Mouse (Mus musculus): ENCODE data around the gene Nfkbib. TPM values are rescaled to one million over a fixed set of nuclear protein-coding genes. Genes with fewer than 3 reads are reported as not detected.

Gene Nfkbib
- 85.4 and 139 TPM in 2 replicates for polyA plus RNA-seq (2012; rRNA removed; ENCODE audit: low replicate concordance)

DNA sequence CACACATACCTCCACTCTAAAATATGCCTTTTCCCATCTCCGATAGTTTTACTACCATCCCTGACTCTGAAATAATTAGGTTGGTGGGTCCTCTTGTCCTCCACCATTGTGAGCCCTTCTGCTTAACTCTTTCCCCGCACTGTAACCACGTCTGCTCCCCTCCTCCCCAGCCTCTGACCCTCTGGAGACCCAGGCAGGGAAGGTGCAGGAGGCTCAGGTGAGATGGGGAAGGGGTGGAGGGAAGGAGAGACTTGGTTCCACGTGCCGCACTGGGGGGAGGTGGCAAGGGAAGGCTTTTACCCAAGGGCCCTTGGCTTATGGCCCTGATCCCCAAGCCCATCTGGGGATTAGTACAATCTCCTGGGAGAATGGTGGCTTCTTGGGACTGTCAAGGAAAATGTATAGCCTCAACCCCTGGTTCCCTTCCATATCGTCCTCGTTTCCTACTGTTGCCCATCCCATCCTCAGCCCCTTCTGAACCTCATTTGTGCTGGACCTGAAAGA lies at the start of gene Nfkbib:
Gene Nfkbib, minus strand, starts transcription at position 51 of the 504 bp plus-strand sequence.

DNA sequence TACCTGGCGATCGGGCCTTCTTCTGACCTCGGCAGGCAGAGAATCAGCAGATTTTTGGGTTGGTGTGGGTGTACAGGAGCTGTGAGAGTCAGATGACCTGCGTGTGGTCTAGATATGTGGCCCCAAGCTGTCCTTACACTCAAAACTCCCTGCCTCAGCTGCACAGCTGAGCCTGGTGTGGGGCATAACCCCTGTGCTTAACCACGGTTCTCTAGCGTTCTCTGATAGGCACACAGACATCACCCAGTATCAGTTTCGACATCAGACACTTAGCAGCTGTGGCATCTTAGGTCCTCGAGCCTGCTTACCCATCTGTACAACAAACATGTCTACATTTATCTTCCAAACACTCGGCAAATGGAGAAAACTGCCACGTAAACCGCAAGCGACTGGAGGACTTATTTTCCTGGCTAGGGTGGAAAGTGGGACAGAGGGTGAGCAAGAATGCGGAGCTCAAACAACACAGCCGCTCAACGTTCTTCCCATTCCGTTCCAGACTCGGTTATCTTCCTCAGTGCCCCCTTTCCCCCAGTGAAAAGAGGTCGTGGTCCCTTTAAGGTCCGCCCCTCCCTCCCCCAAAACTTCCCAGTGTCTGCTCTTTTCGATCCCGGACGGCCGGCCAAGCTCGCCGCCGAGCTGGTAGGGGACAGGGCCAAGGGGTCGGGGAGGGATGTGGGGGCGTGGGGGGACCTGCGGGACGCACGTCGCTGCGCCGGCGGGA lies 41.1 kb upstream of the Nfkbib start, which contains the start of gene Hnrnpl:
Gene Hnrnpl, plus strand, starts transcription at position 321 of the 721 bp plus-strand sequence.

DNA sequence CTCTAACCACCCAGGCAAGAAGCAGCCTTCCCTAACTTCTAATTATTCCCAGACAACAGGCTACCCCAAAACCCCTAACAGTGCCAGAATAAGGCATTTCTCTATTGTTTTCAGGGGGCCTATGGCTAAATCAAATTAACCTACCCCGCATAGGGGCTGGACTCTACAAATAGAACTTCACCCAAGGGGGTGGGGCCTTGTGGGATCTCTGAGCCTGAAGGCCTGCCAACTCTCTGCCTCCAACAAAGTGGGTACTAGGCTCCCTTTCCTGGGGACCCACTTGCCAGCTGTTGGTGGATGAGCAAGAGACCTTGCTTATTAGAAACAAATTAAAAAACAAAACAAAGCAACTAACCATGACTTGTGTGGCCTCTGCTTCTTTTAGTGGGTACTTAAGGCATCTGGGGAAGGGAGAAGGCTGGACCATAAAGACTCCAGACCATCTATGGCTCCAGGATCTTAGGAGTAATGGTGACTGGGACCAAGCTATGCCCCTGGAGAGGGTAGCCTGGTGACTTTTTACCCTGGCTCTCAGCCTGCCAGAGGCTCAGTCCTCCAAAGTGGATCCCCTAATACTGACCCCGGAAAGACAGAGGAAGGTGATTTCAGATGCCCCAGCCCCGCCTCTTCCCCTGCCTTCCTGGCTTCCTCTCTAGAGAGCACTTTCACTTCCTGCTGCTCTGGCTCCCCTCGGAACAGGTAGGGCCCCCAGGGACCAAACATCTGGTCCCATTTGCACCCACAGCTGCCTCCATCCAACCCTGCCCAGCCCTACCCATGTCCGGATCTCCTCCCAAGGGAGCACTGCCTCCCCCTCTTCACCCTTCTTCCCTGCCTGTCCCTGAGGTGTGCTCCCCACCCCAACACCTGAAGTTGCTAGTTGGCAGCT lies 21.2 kb upstream of the Nfkbib start, which contains the start of gene Rinl:
Gene Rinl, plus strand, starts transcription at position 663 of the 889 bp plus-strand sequence.

DNA sequence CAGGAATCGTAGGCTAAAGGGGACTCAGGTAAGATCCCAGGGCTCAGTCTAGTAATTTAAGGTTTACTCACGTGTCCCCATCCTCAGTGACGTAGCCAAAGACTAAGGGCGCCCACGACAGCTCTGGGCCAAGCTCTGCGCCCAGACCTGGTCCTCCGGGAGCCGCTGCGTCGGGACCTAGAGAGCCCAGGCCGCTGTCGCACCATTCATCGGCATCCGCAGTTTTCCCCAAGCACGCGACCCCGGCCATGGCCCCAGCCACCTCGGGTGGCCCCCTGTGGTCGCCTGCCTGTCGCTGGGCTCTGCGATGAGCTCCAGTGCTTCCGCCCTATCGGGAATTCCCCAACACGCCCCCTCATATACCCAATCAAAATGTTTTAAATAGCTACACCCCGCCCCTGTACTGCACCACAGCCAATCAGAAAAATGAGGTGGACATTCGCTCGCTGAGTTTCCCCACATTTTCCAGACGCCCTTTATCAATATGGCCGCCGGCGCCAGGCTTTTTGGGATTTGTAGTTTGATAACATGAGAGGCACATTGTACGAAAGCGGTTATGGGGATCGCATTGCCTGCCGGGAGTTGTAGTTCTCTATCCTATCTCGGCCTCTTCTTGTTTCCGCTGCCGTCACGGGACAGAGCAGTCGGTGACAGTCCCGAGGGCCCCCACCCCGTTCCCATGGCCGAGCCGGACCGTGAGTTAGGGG lies 986 bp downstream of the Nfkbib start, which contains the start of gene Sirt2:
Gene Sirt2, plus strand, starts transcription at position 563 of the 707 bp plus-strand sequence.

DNA sequence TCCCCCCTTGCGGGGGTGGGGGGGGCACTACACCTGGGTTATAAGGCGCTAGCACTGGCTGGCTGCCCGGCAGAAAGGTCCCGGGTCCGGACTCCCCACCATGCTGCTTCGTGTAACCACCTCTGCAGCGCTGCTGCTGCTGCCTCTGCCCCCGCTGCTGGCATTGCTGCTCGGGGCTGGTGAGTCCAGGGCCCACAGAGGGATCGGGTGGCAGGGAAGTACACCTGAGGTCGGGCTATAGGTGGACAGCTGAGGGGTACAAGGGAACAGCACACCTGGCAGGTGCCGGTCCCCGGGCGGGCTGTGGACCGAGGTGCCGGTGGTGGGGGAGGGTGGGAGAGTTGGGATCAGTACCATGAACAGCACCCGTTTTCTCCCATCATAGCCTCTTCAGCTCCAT lies 11.2 kb downstream of the Nfkbib start, which contains the start of gene Ccer2:
Gene Ccer2, plus strand, starts transcription at position 96 of the 400 bp plus-strand sequence.

DNA sequence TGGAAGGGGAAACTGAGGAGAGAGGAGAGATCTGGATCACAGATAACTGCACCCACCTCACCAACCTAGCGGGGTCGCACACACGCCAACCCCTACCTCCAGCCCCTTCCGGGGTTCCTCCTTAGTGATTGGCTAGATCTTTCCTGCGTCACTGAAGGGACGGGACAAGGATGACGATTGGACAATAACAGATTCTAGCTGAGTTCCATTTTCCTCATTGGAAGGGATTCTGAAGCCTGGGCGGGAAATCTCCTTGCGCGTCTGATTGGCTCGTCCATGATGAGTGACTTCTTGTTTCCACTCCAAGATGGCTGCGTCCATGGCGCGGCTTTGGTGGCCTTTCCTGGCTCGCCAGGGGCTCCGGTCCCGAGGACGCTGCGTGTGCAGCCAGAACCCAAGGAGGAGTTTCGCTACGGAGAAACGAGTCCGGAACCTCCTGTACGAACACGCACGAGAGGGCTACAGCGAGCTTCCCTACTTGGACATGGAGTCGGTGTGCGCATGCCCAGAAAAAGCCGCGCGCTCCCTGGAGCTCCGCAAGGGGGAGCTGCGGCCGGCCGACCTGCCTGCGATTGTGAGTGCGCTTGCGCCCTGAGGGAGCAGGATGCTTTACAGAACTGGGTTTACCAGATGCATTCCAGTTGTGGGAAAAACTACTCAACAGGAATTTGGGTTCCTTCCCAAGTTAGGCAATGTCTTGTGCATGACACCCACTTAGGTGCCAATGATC lies 25.4 kb downstream of the Nfkbib start, which contains the start of the genes Mrps12 and Sars2:
Gene Mrps12, minus strand, starts transcription at position 112 of the 730 bp plus-strand sequence.
Gene Sars2, plus strand, starts transcription at position 284 of the 730 bp plus-strand sequence.

DNA sequence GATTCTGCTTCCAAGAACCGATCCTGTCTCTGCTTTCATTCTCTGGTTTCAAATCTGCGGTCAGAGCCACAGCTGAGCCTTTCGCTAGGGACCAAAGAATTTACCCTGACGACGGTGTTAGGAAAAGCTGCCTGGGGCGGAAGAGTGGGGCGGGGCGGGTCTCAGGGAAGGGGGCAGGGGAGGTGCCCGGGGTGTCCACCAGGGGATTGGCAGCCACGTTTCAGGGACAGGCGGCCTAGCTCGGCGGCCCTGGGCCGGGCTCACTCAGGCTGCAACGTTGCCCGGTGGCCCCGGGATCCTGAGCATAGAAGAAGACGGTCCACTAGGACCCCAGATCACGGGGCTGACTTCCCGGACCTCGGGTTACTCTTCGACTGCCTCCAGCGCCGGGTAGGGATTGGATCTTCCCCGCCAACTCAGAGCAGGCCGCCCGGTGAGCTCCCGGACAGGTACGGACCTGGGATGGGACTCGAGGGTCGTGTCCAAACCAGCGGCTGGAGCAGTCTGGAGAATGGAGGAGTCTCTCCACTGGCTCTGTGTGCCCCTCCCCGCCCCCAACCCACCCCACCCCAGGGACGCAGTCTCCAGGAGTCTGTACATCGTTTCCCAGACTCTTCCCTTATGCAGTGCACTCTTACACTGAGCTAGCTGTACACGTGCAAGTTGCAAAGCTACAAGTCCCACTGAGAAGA lies 50.6 kb downstream of the Nfkbib start, which contains the start of gene Fbxo17:
Gene Fbxo17, plus strand, starts transcription at position 215 of the 692 bp plus-strand sequence.

Other genes with a start within 250 kb of the Nfkbib start
- gene Ifnl3, start 244.7 kb downstream of the Nfkbib start, polyA plus RNA-seq (2012; rRNA removed; ENCODE audit: low replicate concordance) = not detected in 2 replicates
- 17.4 and 5,492 TPM in 2 replicates for gene Sycn, start 226.6 kb downstream of the Nfkbib start, polyA plus RNA-seq (2012; rRNA removed; ENCODE audit: low replicate concordance)
- gene Nccrp1, start 220.3 kb downstream of the Nfkbib start, polyA plus RNA-seq (2012; rRNA removed; ENCODE audit: low replicate concordance) = 0.26 and 3.6 TPM in 2 replicates
- 60.8 and 63.0 TPM in 2 replicates for gene Samd4b, start 169.4 kb downstream of the Nfkbib start, polyA plus RNA-seq (2012; rRNA removed; ENCODE audit: low replicate concordance)
- gene Pak4, start 169.3 kb downstream of the Nfkbib start, polyA plus RNA-seq (2012; rRNA removed; ENCODE audit: low replicate concordance) = 72.4 and 92.7 TPM in 2 replicates
- gene Acp7, start 136.2 kb downstream of the Nfkbib start, polyA plus RNA-seq (2012; rRNA removed; ENCODE audit: low replicate concordance) = 0.05 TPM in 1 of 2 replicates, not detected in the other
- gene Fbxo27, start 74.7 kb downstream of the Nfkbib start, polyA plus RNA-seq (2012; rRNA removed; ENCODE audit: low replicate concordance) = 1.2 and 1.3 TPM in 2 replicates
- 1.2 and 2.9 TPM in 2 replicates for gene Fbxo17, start 50.7 kb downstream of the Nfkbib start, polyA plus RNA-seq (2012; rRNA removed; ENCODE audit: low replicate concordance)
- gene Mrps12, start 25.7 kb downstream of the Nfkbib start, polyA plus RNA-seq (2012; rRNA removed; ENCODE audit: low replicate concordance) = 121 and 126 TPM in 2 replicates
- 26.1 and 35.4 TPM in 2 replicates for gene Sars2, start 25.5 kb downstream of the Nfkbib start, polyA plus RNA-seq (2012; rRNA removed; ENCODE audit: low replicate concordance)
- not detected in 2 replicates for gene Ccer2, start 11.3 kb downstream of the Nfkbib start, polyA plus RNA-seq (2012; rRNA removed; ENCODE audit: low replicate concordance)
- gene Sirt2, start 777 bp downstream of the Nfkbib start, polyA plus RNA-seq (2012; rRNA removed; ENCODE audit: low replicate concordance) = 28.7 and 28.8 TPM in 2 replicates
- gene Rinl, start 21.5 kb upstream of the Nfkbib start, polyA plus RNA-seq (2012; rRNA removed; ENCODE audit: low replicate concordance) = 2.5 and 4.3 TPM in 2 replicates
- 78.1 and 84.5 TPM in 2 replicates for gene Hnrnpl, start 41.0 kb upstream of the Nfkbib start, polyA plus RNA-seq (2012; rRNA removed; ENCODE audit: low replicate concordance)
- 266 and 315 TPM in 2 replicates for gene Ech1, start 57.7 kb upstream of the Nfkbib start, polyA plus RNA-seq (2012; rRNA removed; ENCODE audit: low replicate concordance)
- 2,214 and 3,102 TPM in 2 replicates for gene Lgals4, start 66.3 kb upstream of the Nfkbib start, polyA plus RNA-seq (2012; rRNA removed; ENCODE audit: low replicate concordance)
- 0.83 and 1.7 TPM in 2 replicates for gene Lgals7, start 96.3 kb upstream of the Nfkbib start, polyA plus RNA-seq (2012; rRNA removed; ENCODE audit: low replicate concordance)
- gene Capn12, start 113.9 kb upstream of the Nfkbib start, polyA plus RNA-seq (2012; rRNA removed; ENCODE audit: low replicate concordance) = 0.06 and 0.21 TPM in 2 replicates
- 595 and 810 TPM in 2 replicates for gene Actn4, start 194.8 kb upstream of the Nfkbib start, polyA plus RNA-seq (2012; rRNA removed; ENCODE audit: low replicate concordance)
- 105 and 141 TPM in 2 replicates for gene Eif3k, start 214.4 kb upstream of the Nfkbib start, polyA plus RNA-seq (2012; rRNA removed; ENCODE audit: low replicate concordance)
- gene Map4k1, start 214.5 kb upstream of the Nfkbib start, polyA plus RNA-seq (2012; rRNA removed; ENCODE audit: low replicate concordance) = 8.1 and 21.6 TPM in 2 replicates